Mouse (Mus musculus) stomach, postnatal 0 days (tissue): ENCODE measurements around the gene Hebp1.

Experiments
- CTCF ChIP-seq: IDR thresholded peaks from 2 replicates; pipeline ENCODE4 v1.5.1; 2016; ENCODE audit warnings: antibody characterized with exemption, low read depth, mild to moderate bottlenecking, moderate library complexity
- EP300 ChIP-seq: optimal IDR thresholded peaks from 2 replicates; pipeline ENCODE3; 2016; ENCODE audit warnings: antibody characterized with exemption

- TF ChIP-seq CTCF (no peak), EP300 (no peak)
Observed at GRCm38 (mm10) chr6:135192993-135193392, 4.8 kb downstream of the Hebp1 start.
